Mouse (Mus musculus): ENCODE results near the gene Mroh3. TPM values are rescaled to one million over a fixed set of nuclear protein-coding genes. Genes with fewer than 3 reads are reported as not detected.

Mroh3 gene
- polyA plus RNA-seq, 1 experiment = 0.88 TPM

Other genes with a start within 250 kb of the Mroh3 start
- 12.1 and 17.9 TPM in 2 replicates for gene Igfn1, start 206.5 kb downstream of the Mroh3 start, polyA plus RNA-seq (2012; rRNA removed)
- gene Tmem9, start 204.7 kb downstream of the Mroh3 start, polyA plus RNA-seq (2012; rRNA removed) = 108 and 113 TPM in 2 replicates
- 1.0 and 1.2 TPM in 2 replicates for gene Ascl5, start 162.0 kb downstream of the Mroh3 start, polyA plus RNA-seq (2012; rRNA removed)
- 4.5 and 5.6 TPM in 2 replicates for gene Cacna1s, start 160.1 kb downstream of the Mroh3 start, polyA plus RNA-seq (2012; rRNA removed)
- gene Kif21b, start 81.4 kb downstream of the Mroh3 start, polyA plus RNA-seq (2012; rRNA removed) = 42.1 and 45.8 TPM in 2 replicates
- gene Inava, start 21.4 kb upstream of the Mroh3 start, polyA plus RNA-seq (2012; rRNA removed) = 2.8 and 3.3 TPM in 2 replicates
- gene Gpr25, start 48.0 kb upstream of the Mroh3 start, polyA plus RNA-seq (2012; rRNA removed) = 5.4 and 6.5 TPM in 2 replicates
- gene Camsap2, start 133.3 kb upstream of the Mroh3 start, polyA plus RNA-seq (2012; rRNA removed) = 53.6 and 53.7 TPM in 2 replicates
- 6.6 and 7.8 TPM in 2 replicates for gene Ddx59, start 202.4 kb upstream of the Mroh3 start, polyA plus RNA-seq (2012; rRNA removed)

All from frontal cortex, adult 2 months (tissue).